Mouse (Mus musculus) midbrain, embryonic 13.5 days (tissue): Measurements from ENCODE around the gene Tmem161b. TPM values are rescaled to one million over a fixed set of nuclear protein-coding genes. Genes with fewer than 3 reads are reported as not detected.
A peak's percentile ranks its signal among the peaks of the same experiment; 100 is the strongest.
"Not testable (repeated sequence)": the region's sequence is repeated elsewhere in the genome, so short reads cannot be mapped to it uniquely, and the experiment has no call there.

Source experiments
- ATAC-seq: fragments of 200-750 bp; cut with Nextera tagmentation; 2 replicates; pipeline ENCODE4 v1.8.0; 2017; ENCODE audit warnings: mild to moderate bottlenecking, moderate TSS enrichment, moderate library complexity
- H3K27ac ChIP-seq: fragments of 300-500 bp; sonication (generic); 2 replicates; pipeline ENCODE4 v1.5.1; 2015; ENCODE audit warnings: inconsistent platforms, mild to moderate bottlenecking, moderate library complexity
- H3K27me3 ChIP-seq: fragments of 300-500 bp; sonication (generic); 2 replicates; pipeline ENCODE4 v1.6.1; 2015; ENCODE audit warnings: mild to moderate bottlenecking, inconsistent platforms
- H3K36me3 ChIP-seq: fragments of 300-500 bp; sonication (generic); 2 replicates; pipeline ENCODE4 v1.6.1; 2015; ENCODE audit warnings: mild to moderate bottlenecking, inconsistent platforms
- H3K4me1 ChIP-seq: fragments of 300-500 bp; sonication (generic); replicated peaks from 2 replicates; pipeline ENCODE4 v1.6.1; 2015; ENCODE audit warnings: inconsistent platforms
- H3K4me2 ChIP-seq: fragments of 300-500 bp; sonication (generic); replicated peaks from 2 replicates; pipeline ENCODE4 v1.6.1; 2015; ENCODE audit warnings: moderate library complexity, mild to moderate bottlenecking, inconsistent platforms
- H3K4me3 ChIP-seq: fragments of 300-500 bp; sonication (generic); replicated peaks from 2 replicates; pipeline ENCODE4 v1.5.1; 2015; ENCODE audit warnings: mild to moderate bottlenecking, inconsistent platforms
- H3K9ac ChIP-seq: fragments of 300-500 bp; sonication (generic); replicated peaks from 2 replicates; pipeline ENCODE4 v1.6.1; 2015; ENCODE audit warnings: mild to moderate bottlenecking, inconsistent platforms
- H3K9me3 ChIP-seq: fragments of 300-500 bp; sonication (generic); 2 replicates; pipeline ENCODE4 v1.6.1; 2016; ENCODE audit warnings: mild to moderate bottlenecking, inconsistent platforms
- WGBS: fragments of 180-500 bp; shearing (Covaris S2); methylation state at CpG from one replicate; pipeline ENCODE4 v1.1.7; 2015; 5-methylcytosine and 5-hydroxymethylcytosine counted together
- polyA plus RNA-seq: library from polyadenylated mRNA; unstranded; fragments of >200 nt; fragmentation: Nextera tagmentation; extraction: Ambion mirVana; gene quantifications from 2 replicates; pipeline ENCODE4 v1.2.1, GENCODE M21; 2015

The Tmem161b gene
- 25.4 and 27.2 TPM in 2 replicates for polyA plus RNA-seq

DNA sequence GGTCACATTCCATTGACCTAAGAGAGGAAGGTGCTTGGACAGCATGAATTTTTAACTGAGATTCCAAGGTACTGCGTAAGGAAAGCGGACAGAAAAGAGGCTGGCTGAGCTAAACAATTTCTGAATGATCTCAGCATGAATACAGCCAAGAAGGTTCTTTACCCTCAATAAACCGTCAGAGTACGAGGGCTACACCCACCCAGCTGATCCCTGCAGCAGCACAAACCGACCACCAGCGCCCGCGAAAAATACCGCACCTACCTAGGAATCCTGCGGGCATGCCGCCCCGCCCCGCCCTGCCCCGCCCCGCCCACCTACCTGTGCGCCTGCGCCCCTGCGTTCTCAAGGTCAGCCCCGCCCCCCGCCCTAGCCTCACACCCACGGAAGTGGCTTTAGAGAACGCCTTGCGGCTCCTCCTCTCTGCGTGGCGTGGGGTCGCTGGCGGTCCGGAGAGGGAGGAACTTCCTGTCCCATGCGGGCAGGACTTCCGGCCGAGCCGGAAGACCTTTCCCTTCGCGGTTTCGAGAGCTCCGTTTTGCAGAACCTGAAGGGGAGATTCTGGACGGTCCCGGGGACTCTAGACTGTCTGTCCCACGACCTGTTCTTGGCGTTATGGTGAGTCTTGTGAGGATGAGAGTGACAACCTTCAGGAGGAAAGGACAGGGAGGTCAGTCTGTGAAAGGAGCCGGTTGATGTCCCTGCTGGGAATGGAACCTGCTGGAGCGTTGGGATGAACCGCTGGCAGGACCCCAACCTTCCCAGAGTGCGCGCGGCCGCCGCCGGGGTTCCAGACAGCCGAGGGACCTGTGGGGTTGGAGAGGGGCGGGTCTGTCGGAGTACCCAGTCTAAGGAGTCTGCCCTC, at the start of gene Tmem161b:
Gene Tmem161b (plus strand): TSS at position 477 of the 862 bp plus-strand sequence.
- peak within 1 kb of the TSS; percentile 77 for H3K9ac ChIP-seq
- peak within 1 kb of the TSS; percentile 69 for H3K4me3 ChIP-seq
- under 1% methylated on average over 46 of the region's 52 CpGs for WGBS
- H3K27me3 ChIP-seq = no peaks in the 10 kb centered on the region
- peaks cover 30% of the 10 kb centered on the region for H3K4me1 ChIP-seq
- H3K36me3 ChIP-seq = no peaks in the 10 kb centered on the region
- H3K27ac ChIP-seq = peak within 1 kb of the TSS; percentile 72
- H3K4me2 ChIP-seq = peak within 1 kb of the TSS; percentile 81
- peak; percentile 100 for ATAC-seq
- H3K9me3 ChIP-seq = no peaks in the 10 kb centered on the region

DNA sequence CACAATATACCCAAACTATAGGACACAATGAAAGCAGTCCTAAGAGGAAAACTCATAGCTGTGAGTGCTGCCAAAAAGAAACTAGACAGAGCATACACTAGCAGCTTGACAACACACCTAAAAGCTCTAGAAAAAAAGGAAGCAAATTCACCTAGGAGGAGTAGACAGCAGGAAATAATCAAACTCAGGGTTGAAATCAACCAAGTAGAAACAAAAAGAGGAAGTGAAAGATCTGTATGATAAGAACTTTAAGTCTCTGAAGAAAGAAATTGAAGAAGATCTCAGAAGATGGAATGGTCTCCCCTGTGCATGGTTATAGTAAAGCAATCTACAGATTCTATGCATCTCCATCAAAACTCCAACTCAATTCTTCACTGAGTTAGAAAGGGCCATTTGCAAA, 36.3 kb upstream of the Tmem161b start:
- H3K9me3 ChIP-seq, H3K9ac ChIP-seq, H3K4me2 ChIP-seq, H3K36me3 ChIP-seq, H3K4me3 ChIP-seq, H3K4me1 ChIP-seq, ATAC-seq, H3K27me3 ChIP-seq, H3K27ac ChIP-seq: not testable (repeated sequence)

DNA sequence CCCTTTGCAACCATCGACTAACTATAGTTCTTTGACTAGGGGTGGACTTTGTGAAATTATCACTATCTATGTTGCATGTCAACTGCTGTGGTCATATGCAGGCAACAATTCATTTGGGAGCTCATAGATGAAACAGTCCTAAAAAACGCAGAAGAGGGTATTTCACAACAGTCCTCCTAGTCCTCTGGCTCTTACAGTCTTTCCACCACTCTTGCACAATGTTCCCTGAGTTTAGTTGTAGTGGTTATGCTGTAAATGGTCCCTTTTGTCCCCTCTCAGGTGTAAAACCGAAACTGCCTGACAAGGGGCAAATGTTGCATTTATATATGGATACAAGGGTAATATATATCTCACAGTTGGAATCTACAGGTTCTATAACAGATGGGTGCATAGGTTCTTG, 29.4 kb upstream of the Tmem161b start:
- Histone ChIP-seq H3K9ac (no peak overlapping the region), H3K4me3 (no peak overlapping the region), H3K27me3 (no peaks in the 10 kb centered on the region), H3K4me1 (no peaks in the 10 kb centered on the region), H3K27ac (no peak overlapping the region), H3K36me3 (no peaks in the 10 kb centered on the region), H3K9me3 (no peaks in the 10 kb centered on the region), H3K4me2 (no peak overlapping the region)
- WGBS = 87% methylated on average over 3 of the region's 3 CpGs
- no peak for ATAC-seq

DNA sequence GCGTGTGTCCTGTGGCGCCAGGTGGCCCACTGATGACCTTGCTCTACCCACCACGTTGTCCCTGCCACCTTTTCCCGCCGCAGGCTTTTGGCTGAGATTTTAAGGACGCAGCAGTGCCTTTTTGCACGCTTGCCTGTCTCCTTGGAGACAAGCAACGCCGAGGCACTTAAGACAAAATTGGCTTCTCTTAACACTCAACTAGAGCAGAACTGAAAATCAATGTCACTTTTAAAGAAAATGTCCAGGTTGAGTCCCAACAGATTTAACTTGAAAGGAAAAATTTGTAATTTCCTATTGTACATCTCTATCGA, 541 bp downstream of the Tmem161b start:
- H3K27me3 ChIP-seq = no peaks in the 10 kb centered on the region
- H3K4me3 ChIP-seq = peak overlapping the region; percentile 69
- peak overlapping the region; percentile 72 for H3K27ac ChIP-seq
- peak overlapping the region; percentile 77 for H3K9ac ChIP-seq
- peaks cover 30% of the 10 kb centered on the region for H3K4me1 ChIP-seq
- H3K4me2 ChIP-seq = peak overlapping the region; percentile 81
- ATAC-seq = no peak
- whole genome bisulfite sequencing = 2% methylated on average over 10 of the region's 10 CpGs
- H3K9me3 ChIP-seq = no peaks in the 10 kb centered on the region
- peaks cover 1% of the 10 kb centered on the region; the same call in 1 of the 2 replicates for H3K36me3 ChIP-seq

DNA sequence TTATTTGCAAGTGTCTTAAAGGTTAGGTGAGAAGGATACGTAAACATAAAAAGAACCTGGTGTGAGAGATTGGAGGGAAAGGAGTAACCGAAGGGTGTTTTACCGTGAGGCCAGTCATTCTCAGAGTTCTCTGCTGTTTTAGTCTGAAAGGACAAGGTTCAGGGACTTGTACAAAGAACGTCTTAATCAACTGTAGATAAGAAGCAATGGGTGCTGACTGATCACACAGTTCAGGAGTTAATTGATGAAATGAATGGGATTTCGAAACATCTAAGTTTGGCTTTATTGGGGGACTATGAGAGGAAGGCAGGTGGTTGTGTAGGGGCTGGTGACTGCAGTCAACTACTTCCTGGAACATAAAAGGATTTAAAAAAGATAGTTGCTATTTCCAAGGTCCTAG, 922 bp downstream of the Tmem161b start:
- H3K9ac ChIP-seq = peak overlapping the region; percentile 77
- ATAC-seq = no peak

DNA sequence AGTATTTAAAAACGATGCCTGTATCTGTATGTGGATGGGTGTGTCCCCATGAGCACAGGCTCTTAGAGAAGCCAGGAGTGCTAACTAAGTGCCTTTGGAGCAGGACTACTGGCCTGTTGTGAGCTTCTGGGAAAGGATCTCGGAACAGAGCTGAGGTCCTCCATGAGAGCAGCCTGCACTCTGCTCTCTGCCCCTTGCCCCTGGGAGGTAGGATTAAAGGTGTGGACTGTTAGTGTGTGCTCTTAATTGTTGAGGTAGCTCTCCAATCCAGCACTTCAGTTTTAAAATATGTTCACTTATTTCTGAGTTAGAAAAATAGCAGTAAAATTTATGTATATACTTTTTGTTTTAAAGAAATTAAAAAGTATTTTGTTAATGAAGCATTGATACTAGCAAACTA, 11.9 kb downstream of the Tmem161b start:
- Histone ChIP-seq H3K4me2 (no peak overlapping the region), H3K9me3 (peaks cover 17% of the 10 kb centered on the region)

More for the DNA sequence above, 922 bp downstream of the Tmem161b start:
- Histone ChIP-seq H3K36me3 (peaks cover 4% of the 10 kb centered on the region; the same call in 1 of the 2 replicates), H3K4me3 (peak overlapping the region; percentile 69), H3K9me3 (no peaks in the 10 kb centered on the region), H3K27me3 (no peaks in the 10 kb centered on the region), H3K27ac (no peak overlapping the region), H3K4me2 (peak overlapping the region; percentile 81), H3K4me1 (peaks cover 30% of the 10 kb centered on the region)
- 45% methylated on average over 5 of the region's 5 CpGs for WGBS

DNA sequence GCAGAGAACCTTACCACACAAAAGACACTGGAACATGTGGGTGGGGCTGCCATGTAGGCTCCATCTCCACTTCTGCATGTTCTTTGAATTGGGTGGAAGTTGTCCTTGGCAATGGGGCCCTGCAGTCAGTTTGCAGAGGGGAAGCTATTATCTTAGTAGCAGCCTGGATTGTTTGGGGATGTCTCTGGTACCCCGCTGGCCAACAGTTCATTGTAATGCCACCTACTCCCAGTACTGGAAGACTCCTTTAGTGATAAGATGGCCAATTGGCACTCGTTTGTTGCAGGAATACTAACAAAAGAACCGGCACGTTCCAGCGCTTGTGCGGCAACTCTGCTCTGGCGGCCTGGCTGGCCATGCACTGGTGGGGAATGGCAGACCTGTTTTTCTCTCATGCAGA, 14.7 kb downstream of the Tmem161b start:
- H3K36me3 ChIP-seq = peaks cover 18% of the 10 kb centered on the region
- H3K9me3 ChIP-seq = peaks cover 17% of the 10 kb centered on the region
- WGBS = 94% methylated on average over 7 of the region's 7 CpGs
- no peak overlapping the region for H3K4me3 ChIP-seq
- H3K27me3 ChIP-seq = no peaks in the 10 kb centered on the region
- H3K4me1 ChIP-seq = peaks cover 3% of the 10 kb centered on the region; the same call in 1 of the 2 replicates
- H3K9ac ChIP-seq = no peak overlapping the region
- ATAC-seq = no peak
- no peak overlapping the region for H3K27ac ChIP-seq
- no peak overlapping the region for H3K4me2 ChIP-seq

More for the DNA sequence above, 11.9 kb downstream of the Tmem161b start:
- Histone ChIP-seq H3K27me3 (no peaks in the 10 kb centered on the region), H3K4me3 (no peak overlapping the region), H3K4me1 (no peaks in the 10 kb centered on the region), H3K36me3 (peaks cover 24% of the 10 kb centered on the region), H3K27ac (no peak overlapping the region), H3K9ac (no peak overlapping the region)
- no peak for ATAC-seq
- 81% methylated on average over 2 of the region's 2 CpGs for WGBS

DNA sequence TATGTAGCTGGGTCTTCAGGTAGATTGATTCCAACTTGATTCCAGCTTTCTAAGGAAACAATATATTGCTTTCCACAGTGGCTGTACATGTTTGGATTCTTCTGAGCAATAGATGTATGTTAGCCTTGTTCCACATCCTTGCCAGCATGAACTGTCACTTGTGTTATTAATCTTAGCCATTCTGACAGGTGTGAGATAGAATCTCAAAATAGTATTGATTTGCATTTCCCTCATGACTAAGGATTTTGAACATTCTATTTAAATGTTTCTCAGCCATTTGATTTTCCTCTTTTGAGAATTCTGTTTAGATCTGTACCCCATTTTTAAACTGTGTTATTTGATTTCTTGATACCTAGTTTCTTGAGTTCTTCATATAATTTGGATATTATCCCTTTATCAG, 16.1 kb downstream of the Tmem161b start:
- Histone ChIP-seq H3K4me2 (no peak overlapping the region), H3K9ac (no peak overlapping the region), H3K9me3 (peaks cover 17% of the 10 kb centered on the region), H3K27ac (no peak overlapping the region), H3K4me1 (peaks cover 10% of the 10 kb centered on the region), H3K27me3 (no peaks in the 10 kb centered on the region), H3K4me3 (no peak overlapping the region), H3K36me3 (peaks cover 18% of the 10 kb centered on the region)
- ATAC-seq = no peak

DNA sequence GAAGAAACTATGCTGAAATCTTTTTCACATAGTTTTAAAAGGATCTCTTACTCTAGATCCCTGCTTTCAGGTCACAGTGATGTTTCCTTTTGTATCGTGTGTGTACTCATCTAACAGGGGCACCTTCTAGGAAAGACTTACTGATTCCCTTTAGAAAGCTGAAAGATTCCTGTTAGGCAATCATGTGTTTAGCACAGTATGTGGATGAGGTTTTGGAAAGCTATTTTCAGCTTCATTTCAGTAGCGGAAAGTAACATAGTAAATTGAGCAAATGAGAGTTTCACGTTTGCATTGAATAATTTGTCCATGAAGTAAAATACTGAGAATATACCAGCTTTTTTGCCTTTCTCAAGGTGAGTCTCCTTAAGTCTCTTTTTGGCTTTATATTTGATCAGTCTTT, 26.0 kb downstream of the Tmem161b start:
- no peaks in the 10 kb centered on the region for H3K9me3 ChIP-seq
- H3K9ac ChIP-seq = no peak overlapping the region
- H3K27ac ChIP-seq = no peak overlapping the region
- H3K4me1 ChIP-seq = no peaks in the 10 kb centered on the region
- H3K4me3 ChIP-seq = no peak overlapping the region
- no peak for ATAC-seq
- no peak overlapping the region for H3K4me2 ChIP-seq
- H3K36me3 ChIP-seq = no peaks in the 10 kb centered on the region
- WGBS = 85% methylated on average over 3 of the region's 3 CpGs
- H3K27me3 ChIP-seq = no peaks in the 10 kb centered on the region

DNA sequence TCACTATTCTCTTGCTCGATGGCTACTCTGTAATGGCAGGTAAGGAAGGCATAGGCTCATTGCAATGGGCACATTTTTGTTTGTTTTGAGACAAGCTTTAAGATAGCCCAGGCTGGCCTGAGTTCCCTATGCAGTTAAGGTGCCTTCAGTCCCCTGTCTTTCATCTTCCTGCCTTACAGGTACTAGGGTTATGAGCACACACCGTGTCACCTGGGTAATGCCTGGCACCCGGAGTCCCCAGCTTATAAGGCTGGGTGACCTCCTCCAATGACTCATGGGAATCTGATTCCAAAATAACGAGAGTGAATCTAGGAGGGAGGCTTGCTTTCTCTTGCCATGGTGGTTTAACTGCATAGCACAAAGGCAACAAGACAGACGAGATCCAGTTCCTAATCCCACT, 29.2 kb downstream of the Tmem161b start:
- WGBS = 68% methylated on average over 5 of the region's 5 CpGs
- Histone ChIP-seq H3K4me1 (no peaks in the 10 kb centered on the region), H3K27me3 (no peaks in the 10 kb centered on the region), H3K9me3 (no peaks in the 10 kb centered on the region), H3K27ac (no peak overlapping the region), H3K4me2 (no peak overlapping the region), H3K36me3 (no peaks in the 10 kb centered on the region), H3K9ac (no peak overlapping the region), H3K4me3 (no peak overlapping the region)
- no peak for ATAC-seq

DNA sequence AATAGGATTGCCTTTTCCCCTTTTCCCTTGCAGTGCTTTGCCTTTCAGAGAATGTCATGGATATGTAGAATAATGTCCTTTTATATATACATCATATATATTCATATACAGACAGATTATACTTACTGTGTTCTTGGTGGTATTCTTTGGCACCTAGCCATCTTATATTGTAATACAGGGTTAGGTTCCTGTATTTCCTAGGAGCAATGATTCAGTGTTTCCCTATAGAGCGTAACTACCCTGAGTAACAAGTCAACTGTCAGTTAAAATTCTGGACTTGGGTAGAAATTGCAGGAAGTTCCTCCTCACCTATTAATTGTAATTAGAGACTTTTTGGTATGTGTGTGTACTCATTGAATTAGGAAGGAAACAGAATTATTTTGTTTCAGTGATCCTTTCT, 33.0 kb downstream of the Tmem161b start:
- 98% methylated on average over 1 of the region's 1 CpGs for WGBS

DNA sequence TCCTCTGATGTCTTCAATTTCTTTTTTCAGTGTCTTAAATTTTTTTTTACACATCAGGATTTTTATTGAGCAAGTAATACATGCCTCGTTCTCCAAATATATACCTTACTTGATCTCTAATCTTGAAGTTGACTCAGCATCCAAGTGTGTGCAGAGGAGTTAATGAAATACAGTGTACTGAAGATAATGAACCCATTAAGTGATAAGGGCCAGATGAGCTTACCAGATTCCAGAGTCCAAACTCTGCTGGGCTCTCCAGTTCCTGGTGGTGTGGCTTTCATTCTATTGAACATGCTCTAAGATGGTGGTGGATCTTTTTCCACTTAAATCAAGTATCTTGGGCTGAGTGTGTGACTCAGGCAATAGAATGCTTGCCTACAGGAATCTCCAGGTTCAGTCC, 42.3 kb downstream of the Tmem161b start:
- WGBS = 98% methylated on average over 1 of the region's 1 CpGs
- ATAC-seq, H3K4me2 ChIP-seq: not testable (repeated sequence)

More for the DNA sequence above, 33.0 kb downstream of the Tmem161b start:
- no peak for ATAC-seq
- no peaks in the 10 kb centered on the region for H3K9me3 ChIP-seq
- H3K9ac ChIP-seq = no peak overlapping the region
- no peaks in the 10 kb centered on the region for H3K27me3 ChIP-seq
- no peaks in the 10 kb centered on the region for H3K4me1 ChIP-seq
- H3K27ac ChIP-seq = no peak overlapping the region
- H3K4me2 ChIP-seq = no peak overlapping the region
- H3K36me3 ChIP-seq = peaks cover 9% of the 10 kb centered on the region
- H3K4me3 ChIP-seq = no peak overlapping the region

DNA sequence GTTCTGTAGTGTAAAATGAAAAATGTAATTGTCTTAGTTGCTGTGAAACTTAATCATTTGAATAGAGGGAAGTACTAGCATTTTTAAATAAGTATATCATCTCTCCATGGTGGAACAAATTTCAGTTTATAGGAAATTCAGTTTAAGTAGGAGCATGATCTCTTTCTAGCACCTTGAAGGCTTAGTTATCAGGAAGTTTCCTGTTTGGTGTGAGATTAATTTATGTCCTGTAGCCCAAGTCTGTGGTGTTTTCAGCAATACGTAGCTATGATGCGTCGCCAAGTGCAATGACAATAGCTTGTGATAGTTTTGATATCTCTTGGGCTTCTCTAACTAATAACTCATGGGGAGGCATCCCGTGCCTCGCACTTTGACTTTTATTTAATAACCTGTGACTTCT, 54.1 kb downstream of the Tmem161b start:
- Histone ChIP-seq H3K9ac (no peak overlapping the region), H3K27me3 (no peaks in the 10 kb centered on the region), H3K4me2 (no peak overlapping the region), H3K4me3 (no peak overlapping the region), H3K36me3 (peaks cover 14% of the 10 kb centered on the region), H3K9me3 (no peaks in the 10 kb centered on the region), H3K27ac (no peak overlapping the region), H3K4me1 (no peaks in the 10 kb centered on the region)
- WGBS = over 99% methylated on average over 5 of the region's 5 CpGs
- ATAC-seq = no peak

More for the DNA sequence above, 42.3 kb downstream of the Tmem161b start:
- H3K27me3 ChIP-seq, H3K9me3 ChIP-seq, H3K4me3 ChIP-seq, H3K4me1 ChIP-seq, H3K27ac ChIP-seq, H3K9ac ChIP-seq: not testable (repeated sequence)
- H3K36me3 ChIP-seq = peaks cover 50% of the 10 kb centered on the region
